In genomic region chr13:58202903-58203302, GRCm38 (mm10) we compare ENCODE assay signal across 16 mouse cellular contexts. TPM values are rescaled to one million over a fixed set of nuclear protein-coding genes. Genes with fewer than 3 reads are reported as not detected.
A peak's percentile ranks its signal among the peaks of the same experiment; 100 is the strongest.
DNase-seq lines count a peak whose midpoint lies in the region.
"Had no signal": no experiment of that assay in that cellular context is flagged by ENCODE, and none has a peak within 500 bp of the region (broad histone marks: within the 10 kb centered on the region; RNA-seq: fewer than 3 reads in every experiment).

No protein-coding gene starts in this region.

- intact Hi-C loops in left cerebral cortex, postnatal 14 days (cut with DNase I) = no loop called here

- peak; percentile 31 to 40 for DNase-seq in left cerebral cortex, postnatal 14 days (ENCODE audit: low spot score in 2 of 2)
- no peak for DNase-seq in left cerebral cortex, adult 11 months (ENCODE audit: low spot score)
- peak; percentile 64 for DNase-seq in cerebellum, adult 11-12 months
- DNase-seq in cerebellum, adult 9-10 months = peak; percentile 70
- DNase-seq in telencephalon, adult 2 months (ENCODE audit: low read depth, low spot score) = peak; percentile 65
- no peak for DNase-seq in lung, postnatal 4 days
- no peak for DNase-seq in thymus, postnatal 25 days
- DNase-seq: adrenal gland, adult 2 months; forebrain, postnatal 0 days; gastrocnemius, postnatal 14 days; heart, adult 2 months; kidney, postnatal 36 days; lung, adult 2 months; lung, postnatal 36 days; spleen, adult 18-20 months; thymus, adult 2 months had no signal

RNA-seq across cellular contexts. Expression of gene Ubqln1, which starts 12.6 kb away (rescaled TPM):
- 100 to 1,000 TPM; 129 to 140 TPM for total RNA-seq in left cerebral cortex, postnatal 14 days (2021)

RNA-seq across cellular contexts. Expression of gene Idnk, which starts 45.5 kb away (rescaled TPM):
- total RNA-seq in left cerebral cortex, postnatal 14 days (2021) = 10 to 100 TPM; 21.5 to 21.9 TPM

Comparison
In these comparisons a context has a peak if more than half of its experiments do, and no peak if none do; other contexts are left out.
1. DNase-seq: peak in left cerebral cortex, postnatal 14 days (2 of 2), cerebellum, adult 11-12 months (single experiment), cerebellum, adult 9-10 months (single experiment) and telencephalon, adult 2 months (single experiment); none in left cerebral cortex, adult 11 months (single experiment), lung, postnatal 4 days (0 of 2) and thymus, postnatal 25 days (single experiment).